Mouse (Mus musculus) 416B (cell line): ENCODE measurements around the gene Nrxn2.

Source experiments
- DNase-seq: peaks from one replicate; pipeline ENCODE4 v3.0.0; 2011; ENCODE audit warnings: low read depth

The Nrxn2 gene

GRCm38 (mm10) chr19:6392743-6393393 is 25.7 kb upstream of the Nrxn2 start:
- peak; percentile 90 for DNase-seq

GRCm38 (mm10) chr19:6393637-6394036 is 24.9 kb upstream of the Nrxn2 start:
- DNase-seq, result no peak

- DNase-seq, result no peak
Observed at GRCm38 (mm10) chr19:6396237-6396636, 22.3 kb upstream of the Nrxn2 start.

- DNase-seq, result no peak
Observed at GRCm38 (mm10) chr19:6397582-6398249, 20.8 kb upstream of the Nrxn2 start.

- DNase-seq, result peak; percentile 86
Observed at GRCm38 (mm10) chr19:6398447-6399284, 19.9 kb upstream of the Nrxn2 start.

- peak; percentile 71 for DNase-seq
Observed at GRCm38 (mm10) chr19:6399285-6400095, 19.0 kb upstream of the Nrxn2 start, which contains the start of gene Rasgrp2. Gene Rasgrp2 (plus strand): TSS chr19:6399340.

GRCm38 (mm10) chr19:6400096-6401086 is 18.1 kb upstream of the Nrxn2 start:
- peak; percentile 57 for DNase-seq

GRCm38 (mm10) chr19:6401131-6401815 is 17.3 kb upstream of the Nrxn2 start:
- DNase-seq, result peak; percentile 89

GRCm38 (mm10) chr19:6401951-6402350 is 16.6 kb upstream of the Nrxn2 start:
- peak; percentile 42 for DNase-seq

GRCm38 (mm10) chr19:6403869-6404268 is 14.7 kb upstream of the Nrxn2 start:
- DNase-seq, result no peak

GRCm38 (mm10) chr19:6405433-6405832 is 13.1 kb upstream of the Nrxn2 start:
- DNase-seq, result no peak

- no peak for DNase-seq
Observed at GRCm38 (mm10) chr19:6407109-6407508, 11.4 kb upstream of the Nrxn2 start.

- DNase-seq, result no peak
Observed at GRCm38 (mm10) chr19:6407816-6408510, 10.6 kb upstream of the Nrxn2 start.

GRCm38 (mm10) chr19:6408749-6409148 is 9.8 kb upstream of the Nrxn2 start:
- DNase-seq, result no peak

- DNase-seq, result no peak
Observed at GRCm38 (mm10) chr19:6409176-6409575, 9.4 kb upstream of the Nrxn2 start.

- DNase-seq, result no peak
Observed at GRCm38 (mm10) chr19:6409936-6410335, 8.6 kb upstream of the Nrxn2 start.

GRCm38 (mm10) chr19:6412798-6413197 is 5.7 kb upstream of the Nrxn2 start:
- no peak for DNase-seq

- no peak for DNase-seq
Observed at GRCm38 (mm10) chr19:6415454-6415853, 3.1 kb upstream of the Nrxn2 start.

GRCm38 (mm10) chr19:6416124-6416770 is 2.3 kb upstream of the Nrxn2 start:
- DNase-seq, result no peak
